Mouse (Mus musculus) thymus, adult 2 months (tissue): Measurements from ENCODE around the gene Nt5m.

Experiments used
- CTCF ChIP-seq: fragments of 200-500 bp; IDR thresholded peaks from 2 replicates; pipeline ENCODE4 v1.5.1; 2012; ENCODE audit warnings: mild to moderate bottlenecking, control low read depth, low read length, moderate library complexity, borderline replicate concordance; ENCODE audit not compliant: control insufficient read depth, poor library complexity, insufficient read depth; ENCODE audit errors: extremely low read depth
- POLR2A ChIP-seq: fragments of 200-500 bp; IDR thresholded peaks from 2 replicates; pipeline ENCODE4 v1.6.1; 2012; ENCODE audit warnings: mild to moderate bottlenecking, low read length, control low read depth, moderate library complexity; ENCODE audit not compliant: control insufficient read depth, poor library complexity, insufficient read depth; ENCODE audit errors: extremely low read depth

GRCm38 (mm10) chr11:59811211-59811610 is 28.0 kb upstream of the Nt5m start:
- no peak for TF ChIP-seq CTCF
- TF ChIP-seq POLR2A = no peak
